Mouse (Mus musculus): ENCODE measurements around the gene Wdr12. TPM values are rescaled to one million over a fixed set of nuclear protein-coding genes. Genes with fewer than 3 reads are reported as not detected.
A peak's percentile ranks its signal among the peaks of the same experiment; 100 is the strongest.

Wdr12 gene
- polyA plus RNA-seq, 1 experiment from 2014 or later: 52.6 TPM

DNA sequence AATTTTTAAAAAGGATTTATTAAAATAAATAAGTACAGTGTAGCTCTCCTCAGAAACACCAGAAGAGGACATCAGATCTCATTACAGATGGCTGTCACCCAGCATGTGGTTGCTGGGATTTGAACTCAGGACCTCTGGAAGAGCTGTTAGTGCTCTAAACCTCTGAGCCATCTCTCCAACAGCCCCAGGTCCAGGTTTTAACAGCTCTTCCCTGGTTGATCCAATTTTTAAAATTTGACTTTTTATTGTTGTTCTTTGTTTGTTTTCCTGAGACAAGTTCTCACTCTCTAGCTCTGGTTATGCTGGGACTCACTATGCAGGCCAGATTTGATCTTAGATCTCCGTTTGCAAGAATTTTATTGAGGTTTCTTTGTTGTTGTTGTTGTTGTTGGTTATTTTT is 53.9 kb downstream of the Wdr12 start:
- Histone ChIP-seq H3K9ac (no peak overlapping the region), H3K4me2 (no peak overlapping the region), H3K27ac (ENCODE audit: low read depth) (no peak overlapping the region), H3K27me3 (ENCODE audit: insufficient read depth, low read length) (peaks cover 8% of the 10 kb centered on the region), H3K4me3 (ENCODE audit: low read depth, low read length) (no peak overlapping the region), H3K4me1 (ENCODE audit: insufficient read depth) (no peaks in the 10 kb centered on the region), H3K9me3 (ENCODE audit: low read depth, low read length) (no peaks in the 10 kb centered on the region), H3K36me3 (ENCODE audit: insufficient read depth) (no peaks in the 10 kb centered on the region)
- TF ChIP-seq CTCF (IDR thresholded peaks at IDR 0.05; ENCODE audit: low read depth): no peak
- ATAC-seq (ENCODE audit: insufficient read depth) (no peak), DNase-seq (no peak)
- 80% methylated on average over 1 of the region's 1 CpGs for WGBS

DNA sequence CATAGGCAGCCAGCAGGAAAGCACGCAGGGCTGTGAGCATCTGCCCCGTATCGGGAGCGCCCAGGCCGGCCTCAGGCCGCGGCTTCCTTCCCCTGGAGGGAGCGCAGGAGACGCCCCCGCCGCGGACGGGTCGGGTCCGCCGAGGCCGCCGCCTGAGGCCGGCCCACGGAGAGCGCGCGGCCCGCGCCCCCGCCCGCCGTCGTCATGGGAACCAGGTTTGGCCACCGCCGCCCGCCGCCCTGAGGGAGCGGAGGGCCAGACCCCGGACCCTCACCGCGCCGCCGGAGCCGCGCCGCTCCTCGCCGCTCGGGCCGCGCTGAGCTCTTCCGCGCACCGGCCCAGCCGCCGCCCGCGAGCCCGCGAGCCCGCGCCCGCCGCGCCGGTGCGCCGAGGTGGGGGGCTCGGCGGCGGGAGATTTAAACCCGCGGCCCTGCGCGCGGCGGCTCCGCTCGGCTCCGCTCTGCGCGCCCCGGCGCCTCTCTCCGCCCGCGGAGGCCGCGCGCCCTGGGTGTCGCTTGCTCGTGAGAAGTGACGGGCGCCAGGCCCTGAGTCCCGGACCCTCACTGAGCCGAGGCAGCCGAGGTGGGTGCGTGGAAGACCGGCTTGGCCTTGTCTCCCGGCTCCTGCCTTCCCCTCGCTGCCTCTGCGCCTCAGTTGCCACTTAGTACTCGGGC is 55.5 kb downstream of the Wdr12 start, which contains the start of gene Ica1l:
Gene Ica1l, minus strand, starts transcription at position 389 of the 674 bp plus-strand sequence.
- H3K9ac ChIP-seq: peak within 1 kb of the TSS; percentile 67
- DNase-seq (peak; percentile 71), ATAC-seq (ENCODE audit: insufficient read depth) (peak; percentile 95)
- no peak within 1 kb of the TSS for H3K27ac ChIP-seq (ENCODE audit: low read depth)
- under 1% methylated on average over 90 of the region's 99 CpGs for WGBS
- peak within 1 kb of the TSS; percentile 66 for H3K4me3 ChIP-seq (ENCODE audit: low read depth, low read length)
- H3K27me3 ChIP-seq (ENCODE audit: insufficient read depth, low read length): peaks cover 8% of the 10 kb centered on the region
- peak within 1 kb of the TSS; percentile 95 for H3K4me2 ChIP-seq
- H3K9me3 ChIP-seq (ENCODE audit: low read depth, low read length): no peaks in the 10 kb centered on the region
- H3K36me3 ChIP-seq (ENCODE audit: insufficient read depth): no peaks in the 10 kb centered on the region
- TF ChIP-seq CTCF (IDR thresholded peaks at IDR 0.05; ENCODE audit: low read depth): no peak
- no peaks in the 10 kb centered on the region for H3K4me1 ChIP-seq (ENCODE audit: insufficient read depth)

- H3K27me3 ChIP-seq (ENCODE audit: insufficient read depth, low read length): peaks cover 8% of the 10 kb centered on the region
- 5% methylated on average over 19 of the region's 19 CpGs for WGBS
- TF ChIP-seq CTCF (IDR thresholded peaks at IDR 0.05; ENCODE audit: low read depth): no peak
- H3K27ac ChIP-seq (ENCODE audit: low read depth): no peak overlapping the region
- DNase-seq (no peak), ATAC-seq (ENCODE audit: insufficient read depth) (no peak)
- H3K9me3 ChIP-seq (ENCODE audit: low read depth, low read length): no peaks in the 10 kb centered on the region
- H3K4me2 ChIP-seq: peak overlapping the region; percentile 95
- peak overlapping the region; percentile 66 for H3K4me3 ChIP-seq (ENCODE audit: low read depth, low read length)
- H3K9ac ChIP-seq: peak overlapping the region; percentile 67
- no peaks in the 10 kb centered on the region for H3K36me3 ChIP-seq (ENCODE audit: insufficient read depth)
- H3K4me1 ChIP-seq (ENCODE audit: insufficient read depth): no peaks in the 10 kb centered on the region
Observed at GRCm38 (mm10) chr1:60042398-60042795, 56.0 kb downstream of the Wdr12 start.

DNA sequence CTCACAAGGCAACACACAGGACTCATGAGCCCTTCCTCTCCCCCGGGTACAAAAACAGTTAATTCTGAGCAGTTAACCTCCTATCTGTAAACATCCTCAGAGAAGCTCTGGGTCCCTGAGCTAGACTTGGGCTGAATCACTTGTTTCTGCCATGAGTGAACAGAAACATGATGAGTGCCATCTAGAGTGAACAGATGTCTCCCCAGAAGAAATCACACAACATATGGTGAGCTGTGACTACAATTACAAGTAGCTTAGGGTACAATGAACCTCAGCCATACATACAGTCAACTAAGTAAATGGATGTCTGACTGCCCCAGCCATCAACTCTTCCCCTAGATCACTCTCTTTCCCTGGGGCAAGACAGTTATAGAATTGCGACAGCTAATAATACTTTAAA is 63.4 kb downstream of the Wdr12 start:
- H3K9ac ChIP-seq: no peak overlapping the region
- H3K4me1 ChIP-seq (ENCODE audit: insufficient read depth): no peaks in the 10 kb centered on the region
- 94% methylated on average over 2 of the region's 2 CpGs for WGBS
- no peak overlapping the region for H3K4me3 ChIP-seq (ENCODE audit: low read depth, low read length)
- DNase-seq: no peak
- TF ChIP-seq CTCF (IDR thresholded peaks at IDR 0.05; ENCODE audit: low read depth): no peak
- no peak for ATAC-seq (ENCODE audit: insufficient read depth)
- no peaks in the 10 kb centered on the region for H3K27me3 ChIP-seq (ENCODE audit: insufficient read depth, low read length)
- H3K9me3 ChIP-seq (ENCODE audit: low read depth, low read length): no peaks in the 10 kb centered on the region
- H3K36me3 ChIP-seq (ENCODE audit: insufficient read depth): no peaks in the 10 kb centered on the region
- no peak overlapping the region for H3K4me2 ChIP-seq
- H3K27ac ChIP-seq (ENCODE audit: low read depth): no peak overlapping the region

Other genes starting within 250 kb of the Wdr12 start
- 18.7 TPM in 2 replicates for gene Fam117b, start 185.6 kb downstream of the Wdr12 start, polyA plus RNA-seq (2014; fragmentation: Nextera tagmentation; extraction: Ambion mirVana)
- 0.57 and 0.91 TPM in 2 replicates for gene Ica1l, start 55.5 kb downstream of the Wdr12 start, polyA plus RNA-seq (2014; fragmentation: Nextera tagmentation; extraction: Ambion mirVana)
- gene Carf, start 398 bp downstream of the Wdr12 start, polyA plus RNA-seq (2014; fragmentation: Nextera tagmentation; extraction: Ambion mirVana): 5.7 and 5.9 TPM in 2 replicates
- 13.4 and 13.6 TPM in 2 replicates for gene Nbeal1, start 82.0 kb upstream of the Wdr12 start, polyA plus RNA-seq (2014; fragmentation: Nextera tagmentation; extraction: Ambion mirVana)
- 22.3 and 22.6 TPM in 2 replicates for gene Cyp20a1, start 244.7 kb upstream of the Wdr12 start, polyA plus RNA-seq (2014; fragmentation: Nextera tagmentation; extraction: Ambion mirVana)